Mouse (Mus musculus): ENCODE measurements at regions not wholly inside any gene's neighbourhood (a gene's known extent, or its start where the extent isn't known, plus 50 kb on each side); places are given as distances from the start of the nearest gene placed in this dataset.

GRCm38 (mm10) chr5:131377136-131377535 lies 68.8 kb upstream of the Galnt17 start:
- DNase-seq (ENCODE audit: low spot score in 2 of 2) = no peak

GRCm38 (mm10) chr5:131371341-131372134 lies 63.2 kb upstream of the Galnt17 start:
- DNase-seq (ENCODE audit: low spot score in 2 of 2) = peak in 1 of 2 experiments; percentile 2

GRCm38 (mm10) chr5:131367461-131367860 lies 59.2 kb upstream of the Galnt17 start:
- no peak for DNase-seq (ENCODE audit: low spot score in 2 of 2)

DNA sequence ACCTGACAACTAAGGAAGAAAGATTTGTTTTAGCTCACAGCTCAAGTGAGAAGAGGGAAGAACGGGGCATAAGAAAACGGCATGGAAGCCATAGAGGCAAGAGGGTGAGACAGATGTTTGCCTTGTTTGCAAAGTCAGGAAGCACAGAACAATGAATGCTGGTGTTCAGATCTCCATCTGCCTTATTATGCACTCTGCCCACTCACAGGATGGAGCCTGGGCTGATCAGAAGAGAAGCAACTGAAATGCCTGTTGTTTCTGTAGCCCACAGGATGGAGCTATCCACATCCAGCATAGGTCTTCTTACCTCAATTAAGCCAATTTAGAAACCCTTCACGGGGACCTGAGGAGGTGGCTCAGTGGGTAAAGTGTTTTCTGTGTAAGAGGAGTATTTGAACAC lies 51.5 kb upstream of the Galnt17 start:
- no peak for DNase-seq (ENCODE audit: low spot score in 2 of 2)

Data from frontal cortex, postnatal 36 days (tissue).